Mouse (Mus musculus) cortical plate, adult 2 months (tissue): ENCODE measurements around the gene Trip11. TPM values are rescaled to one million over a fixed set of nuclear protein-coding genes. Genes with fewer than 3 reads are reported as not detected.

Experiments
- H3K27ac ChIP-seq: fragments of 200-500 bp; 2 replicates; pipeline ENCODE4 v1.5.1; 2012; ENCODE audit warnings: low read length, control low read depth, inconsistent platforms; ENCODE audit not compliant: insufficient read depth
- H3K4me1 ChIP-seq: fragments of 200-500 bp; 2 replicates; pipeline ENCODE4 v1.6.1; 2011; ENCODE audit warnings: low read length; ENCODE audit not compliant: control insufficient read depth, insufficient read depth
- H3K4me3 ChIP-seq: fragments of 200-500 bp; 2 replicates; pipeline ENCODE4 v1.5.1; 2011; ENCODE audit warnings: mild to moderate bottlenecking, low read length, control low read depth; ENCODE audit not compliant: insufficient read depth
- CTCF ChIP-seq: fragments of 200-500 bp; IDR thresholded peaks from 2 replicates; pipeline ENCODE4 v1.5.1; 2011; ENCODE audit warnings: mild to moderate bottlenecking, control low read depth, low read length; ENCODE audit not compliant: insufficient read depth; ENCODE audit errors: extremely low read depth
- POLR2A ChIP-seq: fragments of 200-500 bp; IDR thresholded peaks from 2 replicates; pipeline ENCODE4 v1.6.1; 2011; ENCODE audit warnings: mild to moderate bottlenecking, low read length, control low read depth; ENCODE audit not compliant: insufficient read depth; ENCODE audit errors: extremely low read depth
- polyA plus RNA-seq: library from polyadenylated mRNA; depleted of rRNA; stranded (reverse); fragments of >200 nt; gene quantifications from 2 replicates; pipeline ENCODE4 v1.2.3, GENCODE M21; 2012

The Trip11 gene
- polyA plus RNA-seq, 1 experiment: 11.1 TPM

GRCm38 (mm10) chr12:101899671-101900245, 13.3 kb downstream of the Trip11 start:
- H3K4me3 ChIP-seq: no peak overlapping the region
- H3K27ac ChIP-seq: no peak overlapping the region
- H3K4me1 ChIP-seq: no peaks in the 10 kb centered on the region
- TF ChIP-seq POLR2A: no peak
- TF ChIP-seq CTCF: no peak

GRCm38 (mm10) chr12:101898966-101899365, 14.1 kb downstream of the Trip11 start:
- Histone ChIP-seq H3K4me3 (no peak overlapping the region), H3K4me1 (no peaks in the 10 kb centered on the region), H3K27ac (no peak overlapping the region)
- TF ChIP-seq CTCF: no peak
- no peak for TF ChIP-seq POLR2A

- Histone ChIP-seq H3K4me3 (no peak overlapping the region), H3K27ac (no peak overlapping the region), H3K4me1 (no peaks in the 10 kb centered on the region)
- no peak for TF ChIP-seq POLR2A
- no peak for TF ChIP-seq CTCF
Observed at GRCm38 (mm10) chr12:101897113-101897512, 16.0 kb downstream of the Trip11 start.

GRCm38 (mm10) chr12:101893296-101893695, 19.8 kb downstream of the Trip11 start:
- Histone ChIP-seq H3K4me3 (no peak overlapping the region), H3K27ac (no peak overlapping the region), H3K4me1 (peaks cover 3% of the 10 kb centered on the region)
- no peak for TF ChIP-seq CTCF
- no peak for TF ChIP-seq POLR2A

- peaks cover 3% of the 10 kb centered on the region for H3K4me1 ChIP-seq
- TF ChIP-seq POLR2A (no peak), CTCF (no peak)
- no peak overlapping the region for H3K4me3 ChIP-seq
- H3K27ac ChIP-seq: no peak overlapping the region
Observed at GRCm38 (mm10) chr12:101892832-101893231, 20.2 kb downstream of the Trip11 start.

- Histone ChIP-seq H3K4me1 (peaks cover 3% of the 10 kb centered on the region), H3K4me3 (no peak overlapping the region), H3K27ac (0 out of 2 replicates have a peak overlapping the region, but pooled peaks have one; percentile 40)
- TF ChIP-seq POLR2A (no peak), CTCF (no peak)
Observed at GRCm38 (mm10) chr12:101891066-101891465, 22.0 kb downstream of the Trip11 start.

GRCm38 (mm10) chr12:101889351-101889750, 23.7 kb downstream of the Trip11 start:
- Histone ChIP-seq H3K4me3 (no peak overlapping the region), H3K4me1 (peaks cover 3% of the 10 kb centered on the region), H3K27ac (no peak overlapping the region)
- TF ChIP-seq POLR2A (no peak), CTCF (no peak)

- peaks cover 3% of the 10 kb centered on the region for H3K4me1 ChIP-seq
- H3K4me3 ChIP-seq: no peak overlapping the region
- no peak overlapping the region for H3K27ac ChIP-seq
- TF ChIP-seq POLR2A: no peak
- TF ChIP-seq CTCF: no peak
Observed at GRCm38 (mm10) chr12:101888312-101888711, 24.8 kb downstream of the Trip11 start.

- Histone ChIP-seq H3K4me1 (no peaks in the 10 kb centered on the region; the same call in 1 of the 2 replicates), H3K27ac (no peak overlapping the region), H3K4me3 (no peak overlapping the region)
- TF ChIP-seq CTCF: no peak
Observed at GRCm38 (mm10) chr12:101884926-101885325, 28.1 kb downstream of the Trip11 start.

GRCm38 (mm10) chr12:101876374-101876773, 36.7 kb downstream of the Trip11 start:
- no peaks in the 10 kb centered on the region; the same call in 1 of the 2 replicates for H3K4me1 ChIP-seq
- no peak for TF ChIP-seq POLR2A
- no peak for TF ChIP-seq CTCF

GRCm38 (mm10) chr12:101875107-101875506, 38.0 kb downstream of the Trip11 start:
- no peak for TF ChIP-seq CTCF
- no peak for TF ChIP-seq POLR2A
- Histone ChIP-seq H3K27ac (no peak overlapping the region), H3K4me3 (no peak overlapping the region), H3K4me1 (no peaks in the 10 kb centered on the region)

More at GRCm38 (mm10) chr12:101876374-101876773, 36.7 kb downstream of the Trip11 start:
- Histone ChIP-seq H3K4me3 (no peak overlapping the region), H3K27ac (no peak overlapping the region)
